Mouse (Mus musculus) embryonic facial prominence, embryonic 10.5 days (tissue): ENCODE results near the gene Btbd3. TPM values are rescaled to one million over a fixed set of nuclear protein-coding genes. Genes with fewer than 3 reads are reported as not detected.
A peak's percentile ranks its signal among the peaks of the same experiment; 100 is the strongest.

Experiments
- DNase-seq: peaks from one replicate; pipeline ENCODE4 v3.0.0-alpha.2; 2017; ENCODE audit warnings: low spot score
- H3K27ac ChIP-seq: fragments of 300-500 bp; sonication (generic); replicated peaks from 2 replicates; pipeline ENCODE4 v1.5.1; 2016; ENCODE audit warnings: mild to moderate bottlenecking
- H3K27me3 ChIP-seq: fragments of 300-500 bp; sonication (generic); replicated peaks from 2 replicates; pipeline ENCODE4 v1.6.1; 2016; ENCODE audit warnings: low read depth, mild to moderate bottlenecking; ENCODE audit not compliant: poor library complexity, severe bottlenecking
- H3K36me3 ChIP-seq: fragments of 300-500 bp; sonication (generic); replicated peaks from 2 replicates; pipeline ENCODE4 v1.6.1; 2016; ENCODE audit warnings: mild to moderate bottlenecking, moderate library complexity
- H3K4me1 ChIP-seq: fragments of 300-500 bp; sonication (generic); 2 replicates; pipeline ENCODE4 v1.6.1; 2016
- H3K4me3 ChIP-seq: fragments of 300-500 bp; sonication (generic); 2 replicates; pipeline ENCODE4 v1.5.1; 2016; ENCODE audit warnings: mild to moderate bottlenecking, moderate library complexity
- H3K9me3 ChIP-seq: fragments of 300-500 bp; sonication (generic); 2 replicates; pipeline ENCODE4 v1.6.1; 2016; ENCODE audit warnings: mild to moderate bottlenecking
- WGBS: fragments of 180-500 bp; shearing (Covaris S2); methylation state at CpG from one replicate; pipeline ENCODE4 v1.1.7; 2016; 5-methylcytosine and 5-hydroxymethylcytosine counted together
- polyA plus RNA-seq: library from polyadenylated mRNA; unstranded; fragments of >200 nt; fragmentation: Nextera tagmentation; extraction: Ambion mirVana; gene quantifications from 2 replicates; pipeline ENCODE4 v1.2.1, GENCODE M21; 2016

The Btbd3 gene
- polyA plus RNA-seq, 1 experiment from 2014 or later: 18.6 TPM

- Histone ChIP-seq H3K4me3 (no peak overlapping the region), H3K9me3 (no peaks in the 10 kb centered on the region), H3K27ac (no peak overlapping the region), H3K36me3 (no peaks in the 10 kb centered on the region), H3K27me3 (no peaks in the 10 kb centered on the region), H3K4me1 (no peaks in the 10 kb centered on the region)
- WGBS: 41% methylated on average over 4 of the region's 4 CpGs
- DNase-seq: no peak
Observed at GRCm38 (mm10) chr2:138515531-138515930, 259.2 kb downstream of the Btbd3 start.

GRCm38 (mm10) chr2:138528461-138528860 is 272.1 kb downstream of the Btbd3 start:
- Histone ChIP-seq H3K36me3 (no peaks in the 10 kb centered on the region), H3K9me3 (no peaks in the 10 kb centered on the region), H3K4me3 (no peak overlapping the region), H3K27ac (no peak overlapping the region), H3K27me3 (no peaks in the 10 kb centered on the region), H3K4me1 (peaks cover 5% of the 10 kb centered on the region; the same call in 1 of the 2 replicates)
- no peak for DNase-seq
- WGBS: 78% methylated on average over 1 of the region's 1 CpGs

- no peaks in the 10 kb centered on the region for H3K36me3 ChIP-seq
- H3K4me3 ChIP-seq: no peak overlapping the region
- peaks cover 5% of the 10 kb centered on the region; the same call in 1 of the 2 replicates for H3K4me1 ChIP-seq
- no peak for DNase-seq
- WGBS: 42% methylated on average over 5 of the region's 5 CpGs
- no peak overlapping the region for H3K27ac ChIP-seq
- no peaks in the 10 kb centered on the region for H3K27me3 ChIP-seq
- no peaks in the 10 kb centered on the region for H3K9me3 ChIP-seq
Observed at GRCm38 (mm10) chr2:138531160-138531967, 275.0 kb downstream of the Btbd3 start.

GRCm38 (mm10) chr2:138531992-138532391 is 275.6 kb downstream of the Btbd3 start:
- Histone ChIP-seq H3K27me3 (no peaks in the 10 kb centered on the region), H3K9me3 (no peaks in the 10 kb centered on the region), H3K4me1 (peaks cover 5% of the 10 kb centered on the region; the same call in 1 of the 2 replicates), H3K27ac (no peak overlapping the region; the same call in 1 of the 2 replicates), H3K4me3 (no peak overlapping the region), H3K36me3 (no peaks in the 10 kb centered on the region)
- WGBS: 41% methylated on average over 4 of the region's 4 CpGs
- DNase-seq: peak; percentile 11

- no peaks in the 10 kb centered on the region for H3K4me1 ChIP-seq
- WGBS: 74% methylated on average over 3 of the region's 3 CpGs
Observed at GRCm38 (mm10) chr2:138539655-138540054, 283.3 kb downstream of the Btbd3 start.

GRCm38 (mm10) chr2:138548990-138549389 is 292.6 kb downstream of the Btbd3 start:
- DNase-seq: no peak
- Histone ChIP-seq H3K27me3 (no peaks in the 10 kb centered on the region), H3K27ac (no peak overlapping the region), H3K36me3 (no peaks in the 10 kb centered on the region), H3K4me3 (no peak overlapping the region), H3K9me3 (no peaks in the 10 kb centered on the region), H3K4me1 (no peaks in the 10 kb centered on the region)
- WGBS: 89% methylated on average over 2 of the region's 2 CpGs

More at GRCm38 (mm10) chr2:138539655-138540054, 283.3 kb downstream of the Btbd3 start:
- no peak for DNase-seq
- H3K4me3 ChIP-seq: no peak overlapping the region
- no peak overlapping the region for H3K27ac ChIP-seq
- H3K9me3 ChIP-seq: no peaks in the 10 kb centered on the region
- H3K36me3 ChIP-seq: no peaks in the 10 kb centered on the region
- H3K27me3 ChIP-seq: no peaks in the 10 kb centered on the region

GRCm38 (mm10) chr2:138551516-138551915 is 295.2 kb downstream of the Btbd3 start:
- H3K9me3 ChIP-seq: no peaks in the 10 kb centered on the region
- no peaks in the 10 kb centered on the region for H3K36me3 ChIP-seq
- WGBS: 86% methylated on average over 5 of the region's 5 CpGs
- no peak for DNase-seq
- H3K27me3 ChIP-seq: no peaks in the 10 kb centered on the region
- no peak overlapping the region for H3K27ac ChIP-seq
- no peaks in the 10 kb centered on the region for H3K4me1 ChIP-seq
- no peak overlapping the region for H3K4me3 ChIP-seq

- no peaks in the 10 kb centered on the region for H3K36me3 ChIP-seq
- no peak for DNase-seq
- 88% methylated on average over 11 of the region's 11 CpGs for WGBS
- no peaks in the 10 kb centered on the region for H3K9me3 ChIP-seq
- H3K4me1 ChIP-seq: no peaks in the 10 kb centered on the region
- H3K27ac ChIP-seq: no peak overlapping the region
- H3K4me3 ChIP-seq: no peak overlapping the region
- H3K27me3 ChIP-seq: no peaks in the 10 kb centered on the region
Observed at GRCm38 (mm10) chr2:138555106-138555862, 298.9 kb downstream of the Btbd3 start.

GRCm38 (mm10) chr2:138585930-138586329 is 329.6 kb downstream of the Btbd3 start:
- Histone ChIP-seq H3K4me3 (no peak overlapping the region), H3K9me3 (no peaks in the 10 kb centered on the region), H3K36me3 (no peaks in the 10 kb centered on the region), H3K4me1 (no peaks in the 10 kb centered on the region), H3K27ac (no peak overlapping the region), H3K27me3 (no peaks in the 10 kb centered on the region)
- 90% methylated on average over 2 of the region's 2 CpGs for WGBS
- DNase-seq: no peak

- Histone ChIP-seq H3K27ac (no peak overlapping the region), H3K36me3 (no peaks in the 10 kb centered on the region), H3K4me1 (no peaks in the 10 kb centered on the region), H3K9me3 (no peaks in the 10 kb centered on the region), H3K4me3 (no peak overlapping the region), H3K27me3 (no peaks in the 10 kb centered on the region)
- 87% methylated on average over 2 of the region's 2 CpGs for WGBS
- DNase-seq: no peak
Observed at GRCm38 (mm10) chr2:138587335-138587734, 331.0 kb downstream of the Btbd3 start.

GRCm38 (mm10) chr2:138587795-138588545 is 331.6 kb downstream of the Btbd3 start:
- DNase-seq: no peak
- Histone ChIP-seq H3K27ac (no peak overlapping the region; the same call in 1 of the 2 replicates), H3K9me3 (no peaks in the 10 kb centered on the region), H3K36me3 (no peaks in the 10 kb centered on the region), H3K27me3 (no peaks in the 10 kb centered on the region), H3K4me1 (no peaks in the 10 kb centered on the region), H3K4me3 (no peak overlapping the region)
- 79% methylated on average over 7 of the region's 7 CpGs for WGBS

- no peak for DNase-seq
- 76% methylated on average over 3 of the region's 3 CpGs for WGBS
- H3K4me3 ChIP-seq: no peak overlapping the region
- H3K36me3 ChIP-seq: no peaks in the 10 kb centered on the region
- H3K27ac ChIP-seq: no peak overlapping the region
- no peaks in the 10 kb centered on the region for H3K4me1 ChIP-seq
- no peaks in the 10 kb centered on the region for H3K27me3 ChIP-seq
- H3K9me3 ChIP-seq: no peaks in the 10 kb centered on the region
Observed at GRCm38 (mm10) chr2:138589105-138589504, 332.7 kb downstream of the Btbd3 start.
